Mouse (Mus musculus) neural tube, embryonic 12.5 days (tissue): Measurements from ENCODE around the gene H2-Ob. TPM values are rescaled to one million over a fixed set of nuclear protein-coding genes. Genes with fewer than 3 reads are reported as not detected.

Experiments used
- ATAC-seq: fragments of 200-750 bp; cut with Nextera tagmentation; 2 replicates; pipeline ENCODE4 v1.8.0; 2017; ENCODE audit warnings: low read depth, mild to moderate bottlenecking, moderate TSS enrichment, moderate library complexity; ENCODE audit not compliant: low FRiP score
- H3K27ac ChIP-seq: fragments of 300-500 bp; sonication (generic); 2 replicates; pipeline ENCODE4 v1.5.1; 2016
- H3K27me3 ChIP-seq: fragments of 300-500 bp; sonication (generic); replicated peaks from 2 replicates; pipeline ENCODE4 v1.6.1; 2016; ENCODE audit warnings: mild to moderate bottlenecking
- H3K36me3 ChIP-seq: fragments of 300-500 bp; sonication (generic); 2 replicates; pipeline ENCODE4 v1.6.1; 2016; ENCODE audit warnings: mild to moderate bottlenecking
- H3K4me1 ChIP-seq: fragments of 300-500 bp; sonication (generic); 2 replicates; pipeline ENCODE4 v1.6.1; 2016
- H3K4me2 ChIP-seq: fragments of 300-500 bp; sonication (generic); replicated peaks from 2 replicates; pipeline ENCODE4 v1.6.1; 2016; ENCODE audit warnings: mild to moderate bottlenecking
- H3K4me3 ChIP-seq: fragments of 300-500 bp; sonication (generic); 2 replicates; pipeline ENCODE4 v1.5.1; 2016
- H3K9ac ChIP-seq: fragments of 300-500 bp; sonication (generic); 2 replicates; pipeline ENCODE4 v1.6.1; 2016; ENCODE audit warnings: mild to moderate bottlenecking
- H3K9me3 ChIP-seq: fragments of 300-500 bp; sonication (generic); 2 replicates; pipeline ENCODE4 v1.6.1; 2016; ENCODE audit warnings: mild to moderate bottlenecking
- WGBS: fragments of 180-500 bp; shearing (Covaris S2); methylation state at CpG from one replicate; pipeline ENCODE4 v1.1.7; 2016; 5-methylcytosine and 5-hydroxymethylcytosine counted together
- polyA plus RNA-seq: library from polyadenylated mRNA; unstranded; fragments of >200 nt; fragmentation: Nextera tagmentation; extraction: Ambion mirVana; gene quantifications from 2 replicates; pipeline ENCODE4 v1.2.1, GENCODE M21; 2016

H2-Ob gene
- polyA plus RNA-seq, 1 experiment from 2014 or later = not detected

GRCm38 (mm10) chr17:34256501-34256900 lies 17.8 kb downstream of the H2-Ob start:
- Histone ChIP-seq H3K4me1 (no peaks in the 10 kb centered on the region), H3K27ac (no peak overlapping the region), H3K9me3 (no peaks in the 10 kb centered on the region), H3K9ac (no peak overlapping the region), H3K36me3 (no peaks in the 10 kb centered on the region), H3K4me3 (no peak overlapping the region), H3K27me3 (no peaks in the 10 kb centered on the region), H3K4me2 (no peak overlapping the region)
- no peak for ATAC-seq
- WGBS = 80% methylated on average over 5 of the region's 5 CpGs

GRCm38 (mm10) chr17:34257594-34258375 lies 19.1 kb downstream of the H2-Ob start, which contains the start of gene H2-Ab1:
TSS of gene H2-Ab1 (plus strand) at chr17:34257689.
- Histone ChIP-seq H3K36me3 (no peaks in the 10 kb centered on the region), H3K4me2 (no peak within 1 kb of the TSS), H3K4me3 (no peak within 1 kb of the TSS), H3K27me3 (no peaks in the 10 kb centered on the region), H3K4me1 (no peaks in the 10 kb centered on the region), H3K9me3 (no peaks in the 10 kb centered on the region), H3K27ac (no peak within 1 kb of the TSS), H3K9ac (no peak within 1 kb of the TSS)
- 74% methylated on average over 11 of the region's 11 CpGs for WGBS
- ATAC-seq = no peak

- WGBS = 85% methylated on average over 5 of the region's 5 CpGs
- Histone ChIP-seq H3K27me3 (peaks cover 15% of the 10 kb centered on the region), H3K27ac (no peak overlapping the region), H3K4me1 (peaks cover 20% of the 10 kb centered on the region), H3K9me3 (no peaks in the 10 kb centered on the region), H3K36me3 (no peaks in the 10 kb centered on the region), H3K4me3 (no peak overlapping the region), H3K4me2 (no peak overlapping the region), H3K9ac (no peak overlapping the region)
- ATAC-seq = no peak
These were observed 21.8 kb downstream of the H2-Ob start for GRCm38 (mm10) chr17:34260551-34260950.

GRCm38 (mm10) chr17:34261502-34261901 lies 22.8 kb downstream of the H2-Ob start:
- H3K4me3 ChIP-seq = no peak overlapping the region
- H3K4me1 ChIP-seq = peaks cover 20% of the 10 kb centered on the region
- 30% methylated on average over 4 of the region's 4 CpGs for WGBS
- H3K9ac ChIP-seq = no peak overlapping the region
- H3K4me2 ChIP-seq = no peak overlapping the region
- H3K27me3 ChIP-seq = peaks cover 16% of the 10 kb centered on the region
- no peaks in the 10 kb centered on the region for H3K36me3 ChIP-seq
- ATAC-seq = peak; percentile 52
- H3K27ac ChIP-seq = no peak overlapping the region
- no peaks in the 10 kb centered on the region for H3K9me3 ChIP-seq

GRCm38 (mm10) chr17:34263068-34263467 lies 24.4 kb downstream of the H2-Ob start:
- ATAC-seq = peak; percentile 71
- no peaks in the 10 kb centered on the region for H3K9me3 ChIP-seq
- WGBS = under 1% methylated on average over 8 of the region's 8 CpGs
- peak overlapping the region; percentile 41 for H3K4me3 ChIP-seq
- peak overlapping the region; percentile 98 for H3K4me2 ChIP-seq
- H3K9ac ChIP-seq = 0 out of 2 replicates have a peak overlapping the region, but pooled peaks have one; percentile 33
- no peak overlapping the region for H3K27ac ChIP-seq
- H3K27me3 ChIP-seq = peaks cover 16% of the 10 kb centered on the region
- H3K36me3 ChIP-seq = no peaks in the 10 kb centered on the region
- H3K4me1 ChIP-seq = peaks cover 20% of the 10 kb centered on the region

- H3K9ac ChIP-seq = no peak overlapping the region
- no peaks in the 10 kb centered on the region for H3K36me3 ChIP-seq
- H3K27ac ChIP-seq = no peak overlapping the region
- peak overlapping the region; percentile 98 for H3K4me2 ChIP-seq
- peaks cover 16% of the 10 kb centered on the region for H3K27me3 ChIP-seq
- no peak for ATAC-seq
- peaks cover 20% of the 10 kb centered on the region for H3K4me1 ChIP-seq
- peak overlapping the region; percentile 51 for H3K4me3 ChIP-seq
- WGBS = 5% methylated on average over 14 of the region's 14 CpGs
- no peaks in the 10 kb centered on the region for H3K9me3 ChIP-seq
These were observed 25.2 kb downstream of the H2-Ob start for GRCm38 (mm10) chr17:34263811-34264371.

GRCm38 (mm10) chr17:34264452-34265351 lies 26.0 kb downstream of the H2-Ob start:
- Histone ChIP-seq H3K9me3 (no peaks in the 10 kb centered on the region), H3K27me3 (peaks cover 16% of the 10 kb centered on the region), H3K36me3 (no peaks in the 10 kb centered on the region), H3K27ac (no peak overlapping the region), H3K4me2 (peak overlapping the region; percentile 98), H3K4me1 (peaks cover 20% of the 10 kb centered on the region), H3K4me3 (peak overlapping the region; percentile 51), H3K9ac (peak overlapping the region; percentile 68)
- under 1% methylated on average over 93 of the region's 93 CpGs for WGBS
- ATAC-seq = no peak

GRCm38 (mm10) chr17:34268262-34268661 lies 29.6 kb downstream of the H2-Ob start:
- WGBS = 74% methylated on average over 2 of the region's 2 CpGs
- H3K4me1 ChIP-seq = peaks cover 19% of the 10 kb centered on the region

GRCm38 (mm10) chr17:34268748-34269147 lies 30.0 kb downstream of the H2-Ob start:
- WGBS = 85% methylated on average over 2 of the region's 2 CpGs
- no peak overlapping the region for H3K4me2 ChIP-seq
- H3K4me3 ChIP-seq = no peak overlapping the region
- H3K27ac ChIP-seq = no peak overlapping the region
- peaks cover 16% of the 10 kb centered on the region for H3K27me3 ChIP-seq
- H3K36me3 ChIP-seq = no peaks in the 10 kb centered on the region
- no peak overlapping the region for H3K9ac ChIP-seq
- no peak for ATAC-seq
- no peaks in the 10 kb centered on the region for H3K9me3 ChIP-seq
- peaks cover 14% of the 10 kb centered on the region for H3K4me1 ChIP-seq

More at GRCm38 (mm10) chr17:34268262-34268661, 29.6 kb downstream of the H2-Ob start:
- H3K9me3 ChIP-seq = no peaks in the 10 kb centered on the region
- H3K9ac ChIP-seq = no peak overlapping the region
- ATAC-seq = no peak
- peaks cover 16% of the 10 kb centered on the region for H3K27me3 ChIP-seq
- no peak overlapping the region for H3K27ac ChIP-seq
- no peak overlapping the region for H3K4me2 ChIP-seq
- no peaks in the 10 kb centered on the region for H3K36me3 ChIP-seq
- no peak overlapping the region for H3K4me3 ChIP-seq

- H3K36me3 ChIP-seq = no peaks in the 10 kb centered on the region
- 74% methylated on average over 4 of the region's 4 CpGs for WGBS
- peaks cover 5% of the 10 kb centered on the region for H3K4me1 ChIP-seq
- no peak overlapping the region for H3K27ac ChIP-seq
- no peak for ATAC-seq
- no peak overlapping the region for H3K4me3 ChIP-seq
- no peak overlapping the region for H3K4me2 ChIP-seq
- H3K9me3 ChIP-seq = no peaks in the 10 kb centered on the region
- H3K9ac ChIP-seq = no peak overlapping the region
- peaks cover 8% of the 10 kb centered on the region for H3K27me3 ChIP-seq
These were observed 31.1 kb downstream of the H2-Ob start for GRCm38 (mm10) chr17:34269817-34270216.

GRCm38 (mm10) chr17:34270230-34270629 lies 31.5 kb downstream of the H2-Ob start:
- Histone ChIP-seq H3K4me2 (no peak overlapping the region), H3K36me3 (no peaks in the 10 kb centered on the region), H3K4me3 (no peak overlapping the region), H3K27ac (no peak overlapping the region), H3K27me3 (peaks cover 3% of the 10 kb centered on the region; the same call in 1 of the 2 replicates), H3K9me3 (no peaks in the 10 kb centered on the region), H3K4me1 (peaks cover 1% of the 10 kb centered on the region; the same call in 1 of the 2 replicates), H3K9ac (no peak overlapping the region)
- WGBS = 86% methylated on average over 2 of the region's 2 CpGs
- no peak for ATAC-seq

GRCm38 (mm10) chr17:34270940-34271339 lies 32.2 kb downstream of the H2-Ob start:
- no peaks in the 10 kb centered on the region for H3K4me1 ChIP-seq
- no peak overlapping the region for H3K4me3 ChIP-seq
- no peak overlapping the region for H3K9ac ChIP-seq
- no peak overlapping the region for H3K4me2 ChIP-seq
- no peaks in the 10 kb centered on the region for H3K36me3 ChIP-seq
- no peaks in the 10 kb centered on the region for H3K9me3 ChIP-seq
- 80% methylated on average over 2 of the region's 2 CpGs for WGBS
- no peak overlapping the region for H3K27ac ChIP-seq
- ATAC-seq = no peak
- H3K27me3 ChIP-seq = no peaks in the 10 kb centered on the region
